In the genomic region with DNA sequence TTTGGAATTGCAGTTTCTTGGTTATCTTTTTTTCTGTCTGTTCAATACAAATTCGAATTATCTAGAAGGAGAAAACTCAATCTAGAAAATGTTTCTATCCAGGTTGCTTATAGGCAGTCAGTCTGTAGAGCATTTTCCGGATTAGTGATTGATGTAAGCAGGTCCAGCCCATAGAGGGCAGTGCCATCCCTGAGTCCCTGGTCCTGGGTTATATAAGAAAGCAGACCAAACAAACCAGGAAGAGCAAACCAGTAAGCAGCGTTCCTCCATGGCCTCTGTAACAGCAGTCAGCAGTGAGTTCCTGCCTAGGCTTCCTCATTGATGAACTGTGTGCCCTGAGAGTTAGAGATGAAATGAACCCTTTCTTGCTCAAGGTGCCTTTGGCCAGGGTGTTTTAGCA, we compare ENCODE assay signal across 15 mouse cellular contexts.
DNase-seq lines count a peak whose midpoint lies in the region; ATAC-seq lines count a peak whose summit lies in the region.
"Had no signal": no experiment of that assay in that cellular context is flagged by ENCODE, and none has a peak within 500 bp of the region (broad histone marks: within the 10 kb centered on the region; RNA-seq: fewer than 3 reads in every experiment).

No protein-coding gene starts in this region.

- no peaks in the 10 kb centered on the region for H3K4me1 ChIP-seq in heart, embryonic 10.5 days
- no peaks in the 10 kb centered on the region for H3K4me1 ChIP-seq in heart, embryonic 12.5 days (replicated peaks)
- peaks cover 4% of the 10 kb centered on the region for H3K4me1 ChIP-seq in limb, embryonic 11.5 days (ENCODE audit: control insufficient read depth, insufficient read depth, low read length)
- H3K4me1 ChIP-seq in limb, embryonic 10.5 days, result peaks cover 6% of the 10 kb centered on the region
- H3K4me1 ChIP-seq: liver, embryonic 13.5 days had no signal

- DNase-seq in heart, embryonic 10.5 days (ENCODE audit: low spot score), result peak; percentile 74
- DNase-seq in limb, embryonic 11.5 days (ENCODE audit: low spot score), result peak; percentile 25
- DNase-seq in limb, embryonic 10.5 days (ENCODE audit: low spot score), result no peak
- DNase-seq in ES-CJ7 (ENCODE audit: low read depth, low spot score), result peak; percentile 19
- DNase-seq in embryo, embryonic 11 days, result peak; percentile 47
- no peak for DNase-seq in ovary, postnatal 36 days (ENCODE audit: low spot score)
- DNase-seq in thymus, postnatal 10 days (ENCODE audit: low spot score in 2 of 2), result no peak
- DNase-seq: adrenal gland, postnatal 14 days; cerebellum, adult 9-10 months; liver, embryonic 13.5 days; spleen, adult 18-20 months; thymus, adult 2 months had no signal

- no peak overlapping the region for H3K27ac ChIP-seq in heart, embryonic 10.5 days
- H3K27ac ChIP-seq in heart, embryonic 12.5 days (ENCODE audit: poor library complexity, severe bottlenecking), result no peak overlapping the region
- no peak overlapping the region for H3K27ac ChIP-seq in limb, embryonic 11.5 days (replicated peaks; ENCODE audit: low read depth, low read length)
- no peak overlapping the region for H3K27ac ChIP-seq in limb, embryonic 10.5 days
- H3K27ac ChIP-seq: forebrain, embryonic 10.5 days; liver, embryonic 13.5 days had no signal

- H3K4me3 ChIP-seq in heart, embryonic 10.5 days, result no peak overlapping the region
- no peak overlapping the region for H3K4me3 ChIP-seq in heart, embryonic 12.5 days
- no peak overlapping the region for H3K4me3 ChIP-seq in limb, embryonic 11.5 days (ENCODE audit: low read depth, low read length)
- H3K4me3 ChIP-seq in limb, embryonic 10.5 days, result no peak overlapping the region
- H3K4me3 ChIP-seq: forebrain, embryonic 10.5 days; liver, embryonic 13.5 days had no signal

- WGBS in heart, embryonic 10.5 days, result 41% methylated on average over 3 of the region's 3 CpGs
- 35% methylated on average over 3 of the region's 3 CpGs for WGBS in heart, embryonic 12.5 days
- 43% methylated on average over 3 of the region's 3 CpGs for WGBS in limb, embryonic 11.5 days
- WGBS in limb, embryonic 10.5 days, result 62% methylated on average over 3 of the region's 3 CpGs

- H3K4me2 ChIP-seq in heart, embryonic 12.5 days, result no peak overlapping the region
- H3K4me2 ChIP-seq in limb, embryonic 11.5 days (ENCODE audit: low read depth, severe bottlenecking), result no peak overlapping the region
- H3K4me2 ChIP-seq: liver, embryonic 13.5 days had no signal

- H3K9me3 ChIP-seq in heart, embryonic 10.5 days, result no peaks in the 10 kb centered on the region
- no peaks in the 10 kb centered on the region for H3K9me3 ChIP-seq in heart, embryonic 12.5 days (replicated peaks)
- no peaks in the 10 kb centered on the region for H3K9me3 ChIP-seq in limb, embryonic 11.5 days (ENCODE audit: control insufficient read depth, low read length)
- H3K9me3 ChIP-seq in limb, embryonic 10.5 days (replicated peaks), result no peaks in the 10 kb centered on the region
- H3K9me3 ChIP-seq: forebrain, embryonic 10.5 days; liver, embryonic 13.5 days had no signal

- H3K27me3 ChIP-seq in heart, embryonic 10.5 days (ENCODE audit: insufficient read depth, poor library complexity, severe bottlenecking), result no peaks in the 10 kb centered on the region
- no peaks in the 10 kb centered on the region for H3K27me3 ChIP-seq in heart, embryonic 12.5 days (replicated peaks)
- H3K27me3 ChIP-seq in limb, embryonic 11.5 days (ENCODE audit: control insufficient read depth, insufficient read depth, low read length), result no peaks in the 10 kb centered on the region
- H3K27me3 ChIP-seq in limb, embryonic 10.5 days (ENCODE audit: low read depth, poor library complexity, severe bottlenecking), result no peaks in the 10 kb centered on the region
- H3K27me3 ChIP-seq: liver, embryonic 13.5 days had no signal

- ATAC-seq in heart, embryonic 12.5 days (ENCODE audit: insufficient number of reproducible peaks, low FRiP score), result no peak
- ATAC-seq in limb, embryonic 11.5 days (ENCODE audit: insufficient number of reproducible peaks, low FRiP score, low TSS enrichment, low read depth), result no peak

- no peak overlapping the region for H3K9ac ChIP-seq in heart, embryonic 12.5 days
- no peak overlapping the region for H3K9ac ChIP-seq in limb, embryonic 11.5 days (ENCODE audit: low read length)
- H3K9ac ChIP-seq: liver, embryonic 13.5 days had no signal

- H3K36me3 ChIP-seq in heart, embryonic 10.5 days, result no peaks in the 10 kb centered on the region
- H3K36me3 ChIP-seq in heart, embryonic 12.5 days, result no peaks in the 10 kb centered on the region
- no peaks in the 10 kb centered on the region for H3K36me3 ChIP-seq in limb, embryonic 11.5 days (ENCODE audit: control insufficient read depth, insufficient read depth, low read length)
- no peaks in the 10 kb centered on the region for H3K36me3 ChIP-seq in limb, embryonic 10.5 days
- H3K36me3 ChIP-seq: forebrain, embryonic 10.5 days; G1E; liver, embryonic 13.5 days had no signal

Comparison
In these comparisons a context has a peak if more than half of its experiments do, and no peak if none do; other contexts are left out.
1. DNase-seq: peak in heart, embryonic 10.5 days (single experiment), limb, embryonic 11.5 days (single experiment), ES-CJ7 (single experiment) and embryo, embryonic 11 days (single experiment); none in limb, embryonic 10.5 days (single experiment), ovary, postnatal 36 days (single experiment) and thymus, postnatal 10 days (0 of 2).